Mouse (Mus musculus): ENCODE results near the gene Fam178b.

- TF ChIP-seq CTCF (IDR thresholded peaks at IDR 0.05; ENCODE audit: low read depth, low read length) (no peak), TAL1 (conservative IDR thresholded peaks at IDR 0.05; ENCODE audit: low read depth, low read length) (no peak)
These were observed 140.1 kb downstream of the Fam178b start for GRCm38 (mm10) chr1:36542925-36543324.

All from G1E (cell line).